Mouse (Mus musculus) heart, embryonic 12.5 days (tissue): ENCODE results near the gene Gm9970. TPM values are rescaled to one million over a fixed set of nuclear protein-coding genes. Genes with fewer than 3 reads are reported as not detected.
"Not testable (repeated sequence)": the region's sequence is repeated elsewhere in the genome, so short reads cannot be mapped to it uniquely, and the experiment has no call there.

Experiments
- ATAC-seq: fragments of 200-750 bp; cut with Nextera tagmentation; 2 replicates; pipeline ENCODE4 v1.8.0; 2017; ENCODE audit warnings: moderate TSS enrichment, moderate library complexity; ENCODE audit not compliant: insufficient number of reproducible peaks, low FRiP score
- H3K27ac ChIP-seq: fragments of 300-500 bp; sonication (generic); 2 replicates; pipeline ENCODE4 v1.5.1; 2016; ENCODE audit warnings: mild to moderate bottlenecking, moderate library complexity; ENCODE audit not compliant: poor library complexity, severe bottlenecking
- H3K27me3 ChIP-seq: fragments of 300-500 bp; sonication (generic); replicated peaks from 2 replicates; pipeline ENCODE4 v1.6.1; 2016; ENCODE audit warnings: mild to moderate bottlenecking, moderate library complexity
- H3K36me3 ChIP-seq: fragments of 300-500 bp; sonication (generic); 2 replicates; pipeline ENCODE4 v1.6.1; 2016; ENCODE audit warnings: mild to moderate bottlenecking, moderate library complexity
- H3K4me1 ChIP-seq: fragments of 300-500 bp; sonication (generic); replicated peaks from 2 replicates; pipeline ENCODE4 v1.6.1; 2016; ENCODE audit warnings: mild to moderate bottlenecking
- H3K4me2 ChIP-seq: fragments of 300-500 bp; sonication (generic); 2 replicates; pipeline ENCODE4 v1.6.1; 2016; ENCODE audit warnings: mild to moderate bottlenecking, moderate library complexity
- H3K4me3 ChIP-seq: fragments of 300-500 bp; sonication (generic); 2 replicates; pipeline ENCODE4 v1.5.1; 2016; ENCODE audit warnings: mild to moderate bottlenecking
- H3K9ac ChIP-seq: fragments of 300-500 bp; sonication (generic); 2 replicates; pipeline ENCODE4 v1.6.1; 2016; ENCODE audit warnings: mild to moderate bottlenecking, moderate library complexity
- H3K9me3 ChIP-seq: fragments of 300-500 bp; sonication (generic); replicated peaks from 2 replicates; pipeline ENCODE4 v1.6.1; 2016; ENCODE audit warnings: mild to moderate bottlenecking, moderate library complexity
- WGBS: fragments of 180-500 bp; shearing (Covaris S2); methylation state at CpG from one replicate; pipeline ENCODE4 v1.1.7; 2016; 5-methylcytosine and 5-hydroxymethylcytosine counted together
- polyA plus RNA-seq: library from polyadenylated mRNA; unstranded; fragments of >200 nt; fragmentation: Nextera tagmentation; extraction: Ambion mirVana; gene quantifications from 2 replicates; pipeline ENCODE4 v1.2.1, GENCODE M21; 2016

The Gm9970 gene
- polyA plus RNA-seq, 1 experiment from 2014 or later: 0.34 TPM

GRCm38 (mm10) chr5:31221304-31221945, 19.6 kb downstream of the Gm9970 start:
- Histone ChIP-seq H3K27ac (peak overlapping the region; percentile 91), H3K36me3 (no peaks in the 10 kb centered on the region), H3K9ac (peak overlapping the region; percentile 80), H3K4me3 (peak overlapping the region; percentile 97), H3K4me2 (peak overlapping the region; percentile 86), H3K27me3 (no peaks in the 10 kb centered on the region), H3K4me1 (peaks cover 10% of the 10 kb centered on the region), H3K9me3 (no peaks in the 10 kb centered on the region)
- 14% methylated on average over 11 of the region's 11 CpGs for WGBS
- no peak for ATAC-seq

GRCm38 (mm10) chr5:31220448-31221303, 20.4 kb downstream of the Gm9970 start, which contains the start of gene Ppm1g:
Gene Ppm1g (minus strand): TSS chr5:31220687.
- Histone ChIP-seq H3K9ac (peak within 1 kb of the TSS; percentile 96), H3K27ac (peak within 1 kb of the TSS; percentile 91), H3K4me2 (peak within 1 kb of the TSS; percentile 86), H3K4me3 (peak within 1 kb of the TSS; percentile 97), H3K27me3 (no peaks in the 10 kb centered on the region), H3K9me3 (no peaks in the 10 kb centered on the region), H3K4me1 (peaks cover 10% of the 10 kb centered on the region), H3K36me3 (no peaks in the 10 kb centered on the region)
- ATAC-seq: peak; percentile 97
- WGBS: under 1% methylated on average over 70 of the region's 70 CpGs

GRCm38 (mm10) chr5:31219911-31220447, 21.1 kb downstream of the Gm9970 start:
- Histone ChIP-seq H3K9me3 (no peaks in the 10 kb centered on the region), H3K9ac (peak overlapping the region; percentile 96), H3K27me3 (no peaks in the 10 kb centered on the region), H3K4me1 (peaks cover 10% of the 10 kb centered on the region), H3K36me3 (no peaks in the 10 kb centered on the region), H3K4me3 (peak overlapping the region; percentile 97), H3K4me2 (peak overlapping the region; percentile 86), H3K27ac (peak overlapping the region; percentile 90)
- 0% methylated on average over 37 of the region's 40 CpGs for WGBS
- ATAC-seq: peak; percentile 51

- 1% methylated on average over 11 of the region's 11 CpGs for WGBS
These were observed 21.6 kb downstream of the Gm9970 start for GRCm38 (mm10) chr5:31219474-31219873.

GRCm38 (mm10) chr5:31219070-31219469, 22.0 kb downstream of the Gm9970 start:
- 2% methylated on average over 2 of the region's 2 CpGs for WGBS
- Histone ChIP-seq H3K4me3 (peak overlapping the region; percentile 35), H3K9me3 (no peaks in the 10 kb centered on the region), H3K9ac (no peak overlapping the region; the same call in 1 of the 2 replicates), H3K4me1 (peaks cover 10% of the 10 kb centered on the region), H3K27me3 (no peaks in the 10 kb centered on the region), H3K4me2 (peak overlapping the region; percentile 42; the same call in 1 of the 2 replicates), H3K36me3 (no peaks in the 10 kb centered on the region), H3K27ac (no peak overlapping the region)
- no peak for ATAC-seq

More at GRCm38 (mm10) chr5:31219474-31219873, 21.6 kb downstream of the Gm9970 start:
- no peak for ATAC-seq
- Histone ChIP-seq H3K9me3 (no peaks in the 10 kb centered on the region), H3K4me3 (peak overlapping the region; percentile 97), H3K27ac (peak overlapping the region; percentile 90), H3K27me3 (no peaks in the 10 kb centered on the region), H3K9ac (peak overlapping the region; percentile 96), H3K4me2 (peak overlapping the region; percentile 86), H3K4me1 (peaks cover 10% of the 10 kb centered on the region), H3K36me3 (no peaks in the 10 kb centered on the region)

GRCm38 (mm10) chr5:31218294-31218693, 22.7 kb downstream of the Gm9970 start:
- Histone ChIP-seq H3K9ac (no peak overlapping the region), H3K4me1 (peaks cover 10% of the 10 kb centered on the region), H3K4me2 (peak overlapping the region; percentile 42; the same call in 1 of the 2 replicates), H3K9me3 (no peaks in the 10 kb centered on the region), H3K36me3 (no peaks in the 10 kb centered on the region), H3K4me3 (no peak overlapping the region), H3K27ac (no peak overlapping the region), H3K27me3 (no peaks in the 10 kb centered on the region)
- ATAC-seq: no peak
- WGBS: 51% methylated on average over 7 of the region's 7 CpGs

- not testable (repeated sequence) for ATAC-seq, H3K4me3 ChIP-seq, H3K27ac ChIP-seq, H3K4me1 ChIP-seq, H3K9me3 ChIP-seq, H3K4me2 ChIP-seq, H3K36me3 ChIP-seq, H3K27me3 ChIP-seq, H3K9ac ChIP-seq
- WGBS: 85% methylated on average over 6 of the region's 6 CpGs
These were observed 24.5 kb downstream of the Gm9970 start for GRCm38 (mm10) chr5:31216554-31216953.

- Histone ChIP-seq H3K27ac (no peak overlapping the region), H3K4me1 (peaks cover 18% of the 10 kb centered on the region), H3K4me2 (no peak overlapping the region), H3K4me3 (no peak overlapping the region), H3K9ac (no peak overlapping the region), H3K27me3 (no peaks in the 10 kb centered on the region), H3K9me3 (peaks cover 5% of the 10 kb centered on the region), H3K36me3 (peaks cover 68% of the 10 kb centered on the region)
- 92% methylated on average over 6 of the region's 6 CpGs for WGBS
- ATAC-seq: no peak
These were observed 36.6 kb downstream of the Gm9970 start for GRCm38 (mm10) chr5:31204421-31204820.

- H3K27me3 ChIP-seq: no peaks in the 10 kb centered on the region
- 89% methylated on average over 2 of the region's 2 CpGs for WGBS
- peaks cover 73% of the 10 kb centered on the region for H3K36me3 ChIP-seq
- no peak for ATAC-seq
- peaks cover 5% of the 10 kb centered on the region for H3K9me3 ChIP-seq
- no peak overlapping the region for H3K4me2 ChIP-seq
- no peak overlapping the region for H3K27ac ChIP-seq
- peaks cover 18% of the 10 kb centered on the region for H3K4me1 ChIP-seq
- no peak overlapping the region for H3K4me3 ChIP-seq
- H3K9ac ChIP-seq: no peak overlapping the region
These were observed 37.2 kb downstream of the Gm9970 start for GRCm38 (mm10) chr5:31203866-31204265.

GRCm38 (mm10) chr5:31202933-31203332, 38.1 kb downstream of the Gm9970 start:
- H3K9ac ChIP-seq: peak overlapping the region; percentile 84
- H3K27ac ChIP-seq: peak overlapping the region; percentile 85; the same call in 1 of the 2 replicates
- peaks cover 18% of the 10 kb centered on the region for H3K4me1 ChIP-seq
- ATAC-seq: no peak
- H3K4me2 ChIP-seq: peak overlapping the region; percentile 81
- H3K9me3 ChIP-seq: peaks cover 5% of the 10 kb centered on the region
- H3K36me3 ChIP-seq: peaks cover 79% of the 10 kb centered on the region
- WGBS: 83% methylated on average over 7 of the region's 7 CpGs
- H3K4me3 ChIP-seq: peak overlapping the region; percentile 70
- no peaks in the 10 kb centered on the region for H3K27me3 ChIP-seq
